Mouse (Mus musculus) cerebellum, postnatal 36 days (tissue): ENCODE results near the gene Ppp3ca.

Source experiments
- DNase-seq, 2 experiments: peaks; one replicate each; pipeline ENCODE4 v3.0.0; 2021 to 2022; ENCODE audit warnings: mixed read lengths in 2 of 2

The Ppp3ca gene

GRCm38 (mm10) chr3:136765569-136765968, 95.6 kb downstream of the Ppp3ca start:
- no peak for DNase-seq

DNA sequence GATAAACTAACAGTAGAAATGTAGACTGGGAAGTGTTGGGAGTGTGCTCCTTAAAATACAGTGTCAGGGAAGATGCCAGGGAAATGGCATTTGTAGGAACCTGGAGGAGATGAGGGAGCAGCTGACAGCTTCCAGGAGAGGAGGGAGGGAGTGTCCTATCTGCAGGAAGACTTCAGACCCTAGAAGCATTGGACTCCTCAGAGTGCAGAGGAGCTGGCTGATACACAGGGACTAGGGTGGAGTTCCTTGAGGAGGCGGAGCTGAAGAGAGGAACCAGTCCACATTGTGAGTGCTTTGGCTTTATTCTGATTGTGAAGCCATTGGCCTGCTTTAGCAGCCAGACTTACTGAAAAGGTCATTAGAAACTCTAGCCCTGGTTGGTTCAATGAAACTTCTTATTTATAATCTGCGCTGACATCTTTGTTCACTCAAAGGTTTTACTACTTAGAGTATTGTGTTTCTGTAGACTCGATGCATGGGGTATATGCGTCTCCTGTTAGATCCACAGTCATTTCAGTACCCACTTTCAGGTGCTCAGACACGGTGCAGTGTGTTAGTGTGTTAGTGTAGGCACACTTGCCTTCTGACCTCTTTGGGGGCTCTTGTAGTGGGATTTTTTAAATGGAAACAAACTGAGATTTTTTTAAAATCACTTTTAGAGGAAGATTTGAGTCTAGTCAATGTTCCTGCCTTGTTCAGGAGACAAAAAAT, 99.0 kb downstream of the Ppp3ca start:
- no peak for DNase-seq

DNA sequence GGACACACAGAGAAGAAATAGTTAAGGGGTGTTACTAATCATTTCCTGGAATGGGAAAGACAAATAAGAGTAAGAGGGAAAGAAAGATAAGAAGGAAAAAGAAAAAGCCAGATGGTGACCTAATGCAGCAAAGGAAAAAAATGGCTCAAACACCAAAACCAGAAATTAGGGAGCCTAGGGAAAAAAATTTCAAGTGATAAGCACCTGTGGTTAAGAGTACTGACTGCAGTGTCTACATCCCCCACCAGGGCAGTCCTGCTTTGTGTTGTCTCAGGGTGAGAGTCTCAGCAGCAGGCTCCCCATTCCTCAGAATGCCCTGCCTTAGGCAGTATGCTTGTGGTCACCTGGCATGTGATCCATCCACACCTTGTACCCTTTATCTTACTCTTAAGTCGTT, 99.6 kb downstream of the Ppp3ca start:
- DNase-seq = no peak

- peak; percentile 58 to 60 for DNase-seq
Measured at GRCm38 (mm10) chr3:136771700-136772099, 101.8 kb downstream of the Ppp3ca start.

DNA sequence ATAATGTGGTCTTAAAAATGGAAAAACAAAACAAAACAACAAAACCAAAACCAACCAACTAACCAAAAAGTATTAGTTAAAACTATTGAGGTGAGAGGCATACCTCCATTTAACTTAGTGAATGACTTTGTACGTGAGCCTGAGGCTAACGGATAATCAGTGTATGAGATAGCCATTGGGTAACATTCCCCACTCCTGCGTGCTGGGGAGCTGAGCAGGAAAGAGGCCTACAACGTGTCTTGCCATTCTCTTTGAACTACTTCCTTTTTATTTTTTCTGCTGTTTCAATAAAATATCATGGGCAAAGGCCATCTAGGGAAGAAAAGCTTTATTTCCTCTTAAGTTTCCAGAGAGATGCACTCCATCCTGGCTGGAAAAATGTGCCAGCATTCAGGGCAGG, 103.3 kb downstream of the Ppp3ca start:
- DNase-seq = no peak

- DNase-seq = no peak
Measured at GRCm38 (mm10) chr3:136774196-136774595, 104.3 kb downstream of the Ppp3ca start.

- DNase-seq = no peak
Measured at GRCm38 (mm10) chr3:136776525-136776924, 106.6 kb downstream of the Ppp3ca start.

- no peak for DNase-seq
Measured at GRCm38 (mm10) chr3:136777380-136777779, 107.5 kb downstream of the Ppp3ca start.

DNA sequence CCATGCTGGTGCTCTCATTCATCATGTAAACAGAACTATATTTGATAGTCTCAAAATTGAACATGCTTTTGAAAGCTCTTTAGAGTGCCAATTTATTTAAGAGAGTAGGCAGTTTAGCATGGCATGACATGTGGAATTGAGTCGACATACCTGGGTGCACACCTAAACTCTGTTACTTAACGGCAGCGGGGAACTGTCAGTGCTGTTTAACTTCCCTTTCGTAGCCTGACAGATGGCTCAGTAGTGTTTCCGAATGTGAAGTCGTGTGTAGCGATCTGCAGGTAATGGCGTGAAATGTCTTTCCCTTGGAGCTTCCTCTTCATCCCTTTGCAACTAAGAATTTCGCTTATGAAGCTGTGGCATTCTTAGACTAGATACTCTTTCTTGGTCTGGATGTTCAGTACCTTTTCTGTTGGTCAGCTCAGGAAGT, 107.9 kb downstream of the Ppp3ca start:
- peak; percentile 32 to 58 for DNase-seq

GRCm38 (mm10) chr3:136780321-136780720, 110.4 kb downstream of the Ppp3ca start:
- DNase-seq = peak; percentile 61 to 64

DNA sequence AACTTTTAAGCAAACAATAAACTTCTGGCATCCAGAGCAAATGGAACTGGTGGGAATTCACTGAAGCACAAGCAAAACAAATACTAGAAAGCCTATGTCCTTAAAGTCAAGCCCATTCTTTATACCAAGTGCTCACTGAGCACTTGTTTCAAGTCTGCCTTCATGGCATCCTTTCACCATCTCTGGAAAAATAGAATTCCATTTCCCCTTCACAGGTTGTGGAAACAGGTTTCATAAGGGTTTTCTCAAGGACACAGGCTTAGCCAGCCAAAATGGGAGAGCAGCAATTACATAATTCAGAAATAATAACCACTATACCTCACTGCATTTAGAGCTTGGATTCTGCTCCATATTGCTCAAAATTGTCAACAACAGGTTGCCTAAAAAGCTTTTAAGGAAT, 112.1 kb downstream of the Ppp3ca start:
- DNase-seq = no peak

GRCm38 (mm10) chr3:136785686-136786085, 115.8 kb downstream of the Ppp3ca start:
- DNase-seq = no peak

GRCm38 (mm10) chr3:136790261-136790871, 120.4 kb downstream of the Ppp3ca start:
- DNase-seq = no peak

DNA sequence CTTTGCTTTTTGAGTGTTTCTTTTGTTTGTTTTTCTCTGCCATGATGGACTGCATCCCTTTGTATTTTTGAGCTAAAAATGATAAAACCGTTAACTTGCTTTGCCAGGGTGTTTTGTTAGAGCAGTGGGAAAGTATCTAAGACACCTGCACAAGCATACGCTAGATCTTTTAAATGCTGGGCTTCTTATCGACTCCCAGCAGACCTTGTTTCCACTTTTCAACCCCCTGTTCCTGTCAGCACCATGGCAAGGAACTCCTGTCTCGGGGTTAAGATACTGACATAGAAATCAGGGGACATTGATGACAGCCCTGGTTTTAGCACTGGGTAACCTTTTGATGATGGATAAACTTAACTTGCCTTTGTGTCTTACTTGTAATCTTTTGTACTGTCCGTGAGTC, 121.5 kb downstream of the Ppp3ca start:
- no peak for DNase-seq

DNA sequence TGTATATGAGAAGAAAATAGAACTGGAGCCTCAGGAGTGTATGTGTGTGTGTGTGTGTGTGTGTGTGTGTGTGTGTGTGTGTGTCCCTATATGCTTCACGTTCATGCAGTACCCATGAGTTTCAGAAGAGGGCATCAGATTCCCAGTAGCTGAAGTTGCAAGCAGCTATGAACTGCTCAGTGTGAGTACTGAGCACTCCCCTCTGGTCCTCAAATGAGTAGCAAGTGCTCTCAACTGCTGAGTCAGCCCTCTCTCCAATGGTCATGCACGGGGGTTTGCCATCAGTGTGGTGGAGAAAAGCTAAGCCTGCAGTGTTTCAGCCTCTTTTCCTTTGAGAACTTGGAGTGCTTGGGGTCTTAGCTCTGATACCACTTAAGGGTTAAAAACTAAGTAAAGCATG, 122.0 kb downstream of the Ppp3ca start:
- no peak for DNase-seq

GRCm38 (mm10) chr3:136793411-136793810, 123.5 kb downstream of the Ppp3ca start:
- DNase-seq = peak; percentile 84 to 85

DNA sequence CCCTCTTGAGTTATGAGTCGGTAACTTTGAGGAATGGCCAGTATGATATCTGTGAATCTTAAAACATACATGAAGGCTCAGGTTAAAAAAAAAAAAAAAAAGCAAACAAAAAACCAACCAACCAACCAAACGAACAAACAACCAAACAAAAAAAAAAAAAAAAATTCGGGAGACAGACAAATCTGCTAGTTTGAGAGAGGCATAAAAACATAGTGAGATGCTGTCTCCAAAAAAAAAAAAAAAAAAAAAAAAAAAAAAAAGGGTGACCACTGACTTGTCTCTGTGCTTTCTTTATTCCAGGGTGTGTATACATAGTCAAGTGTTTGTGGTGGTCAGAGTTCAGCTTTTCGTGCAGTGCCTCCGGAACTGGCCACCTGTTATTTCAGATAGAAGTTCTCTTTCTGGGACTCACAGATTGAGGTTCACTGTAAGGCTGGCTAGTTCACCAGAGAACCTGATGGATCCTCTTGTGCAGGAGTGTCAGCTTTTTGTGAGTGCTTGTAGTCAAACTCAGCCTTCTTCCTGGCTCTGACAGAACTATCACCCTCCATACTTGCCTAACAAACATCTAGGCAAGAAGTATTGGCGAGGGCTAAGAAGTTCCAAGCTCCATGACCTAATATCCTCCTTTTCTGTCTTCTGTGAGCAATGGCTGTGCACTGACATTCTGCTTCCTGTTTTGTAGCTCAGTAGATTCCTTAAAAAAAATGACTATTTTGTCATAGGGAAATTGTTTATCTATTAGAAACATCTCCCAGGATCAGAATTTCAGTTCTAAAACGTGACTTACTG, 124.7 kb downstream of the Ppp3ca start:
- no peak for DNase-seq

DNA sequence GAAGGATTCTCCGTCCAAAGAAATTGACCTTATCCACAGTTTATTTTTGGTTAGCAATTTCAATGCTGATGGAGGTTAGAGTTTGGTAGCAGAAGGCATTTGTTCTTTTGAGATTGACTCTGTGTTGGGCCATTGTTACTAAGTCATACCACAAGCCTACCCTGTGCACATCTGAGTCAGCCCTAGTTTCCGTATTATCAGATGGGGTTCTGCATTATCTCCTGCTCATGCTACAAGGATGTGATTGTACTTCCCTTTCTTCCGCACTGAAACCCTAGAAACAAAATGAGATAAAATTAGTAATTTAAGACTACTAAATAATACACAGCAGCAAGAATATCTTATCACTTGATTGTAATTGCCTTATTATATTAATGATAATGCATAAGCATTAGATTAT, 129.0 kb downstream of the Ppp3ca start:
- no peak for DNase-seq

DNA sequence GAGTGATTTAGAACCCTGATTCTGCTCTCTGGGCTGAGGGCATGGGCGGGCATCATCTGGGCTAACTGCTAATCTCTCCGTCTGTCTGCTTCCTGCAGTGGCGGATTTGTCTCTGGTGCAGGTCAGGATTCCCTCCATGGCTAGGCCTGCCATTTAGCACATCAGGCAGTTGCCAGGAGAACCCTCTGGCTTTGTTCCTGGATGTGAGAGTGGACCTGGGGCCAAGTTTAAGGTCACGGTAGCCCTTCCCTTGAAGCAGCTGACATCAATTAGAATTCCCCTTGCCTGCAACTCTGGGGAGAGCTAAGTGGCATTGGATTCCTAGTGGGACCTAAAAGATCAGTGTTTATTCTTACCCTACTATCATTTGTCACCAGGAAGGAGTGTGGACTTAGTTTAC, 132.7 kb downstream of the Ppp3ca start:
- DNase-seq = peak; percentile 36 to 42

- no peak for DNase-seq
Measured at GRCm38 (mm10) chr3:136805897-136806296, 136.0 kb downstream of the Ppp3ca start.

DNA sequence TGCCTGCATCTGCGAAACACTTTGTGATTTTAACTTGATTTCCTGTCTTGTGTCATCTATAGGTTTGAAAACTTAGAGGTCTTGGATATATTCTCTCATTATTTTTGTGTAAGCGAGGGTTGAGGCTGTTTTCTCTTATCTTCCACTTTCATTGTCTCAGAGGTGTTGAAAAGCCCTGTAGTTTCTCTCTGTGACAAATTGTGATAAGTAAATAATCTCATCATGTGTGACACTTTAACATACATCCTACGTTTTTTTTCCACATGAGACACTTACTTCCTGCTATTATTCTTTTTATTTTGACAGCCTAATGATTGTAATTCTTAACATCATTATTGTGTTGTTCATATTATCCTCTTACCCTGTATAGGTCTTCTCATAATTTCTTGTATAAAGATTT, 140.3 kb downstream of the Ppp3ca start:
- DNase-seq = no peak

- DNase-seq = no peak
Measured at GRCm38 (mm10) chr3:136812162-136812561, 142.2 kb downstream of the Ppp3ca start.

DNA sequence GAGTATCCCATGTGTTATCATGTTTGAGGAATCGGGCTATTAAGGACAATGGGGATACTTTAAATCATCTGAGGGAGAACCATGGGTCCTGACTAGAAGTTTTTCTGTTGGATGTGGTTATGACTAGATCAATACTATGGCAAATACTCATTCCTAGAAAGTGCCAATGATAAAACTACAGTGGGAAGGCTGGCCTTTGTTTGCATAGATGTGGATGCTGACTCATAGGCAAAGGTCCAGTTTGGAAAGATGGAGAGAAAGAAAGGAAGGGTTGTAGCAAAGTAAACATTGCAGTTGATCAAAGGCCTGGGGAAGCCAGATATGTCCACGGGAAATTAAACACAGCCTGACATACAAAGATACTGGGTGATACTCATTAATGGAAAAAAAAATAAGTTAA, 142.9 kb downstream of the Ppp3ca start:
- no peak for DNase-seq

- DNase-seq = no peak
Measured at GRCm38 (mm10) chr3:136813886-136814285, 144.0 kb downstream of the Ppp3ca start.
